In genomic region chr11:93986298-93986697, GRCm38 (mm10) we compare ENCODE assay signal across 19 mouse cellular contexts.
"Had no signal": no experiment of that assay in that cellular context is flagged by ENCODE, and none has a peak within 500 bp of the region (broad histone marks: within the 10 kb centered on the region; RNA-seq: fewer than 3 reads in every experiment).

No protein-coding gene starts in this region.

- H3K9me3 ChIP-seq: limb, embryonic 10.5 days; limb, embryonic 13.5 days; liver, embryonic 13.5 days; megakaryocyte, embryonic 14.5 days; midbrain, embryonic 10.5 days; midbrain, embryonic 13.5 days had no signal

- DNase-seq: kidney, adult 9 months; kidney, postnatal 25 days; layer of hippocampus, adult 9-11 months; liver; liver, embryonic 13.5 days; lung, adult 2 months; lung, postnatal 36 days; right cerebral cortex, postnatal 14 days; right cerebral cortex, postnatal 4 days; thymus, adult 2 months; thymus, postnatal 14 days; thymus, postnatal 4 days had no signal

- H3K4me3 ChIP-seq: layer of hippocampus, adult 2 months; limb, embryonic 10.5 days; limb, embryonic 13.5 days; liver, embryonic 13.5 days; megakaryocyte, embryonic 14.5 days; midbrain, embryonic 10.5 days; midbrain, embryonic 13.5 days had no signal

- H3K4me2 ChIP-seq: limb, embryonic 13.5 days; liver, embryonic 13.5 days; midbrain, embryonic 13.5 days had no signal

- H3K27ac ChIP-seq: layer of hippocampus, adult 2 months; limb, embryonic 10.5 days; limb, embryonic 13.5 days; liver, embryonic 13.5 days; midbrain, embryonic 10.5 days; midbrain, embryonic 13.5 days had no signal

- H3K4me1 ChIP-seq: limb, embryonic 10.5 days; limb, embryonic 13.5 days; midbrain, embryonic 10.5 days; midbrain, embryonic 13.5 days had no signal

- ATAC-seq: midbrain, embryonic 13.5 days; midbrain, embryonic 16.5 days had no signal

- H3K36me3 ChIP-seq: limb, embryonic 10.5 days; limb, embryonic 13.5 days; liver, embryonic 13.5 days; midbrain, embryonic 10.5 days; midbrain, embryonic 13.5 days had no signal

- H3K9ac ChIP-seq: limb, embryonic 13.5 days; liver, embryonic 13.5 days; midbrain, embryonic 13.5 days had no signal

- H3K27me3 ChIP-seq: limb, embryonic 13.5 days; liver, embryonic 13.5 days; midbrain, embryonic 13.5 days had no signal
